Mouse (Mus musculus) spleen, adult 2 months (tissue): Measurements from ENCODE around the gene Wdr1. TPM values are rescaled to one million over a fixed set of nuclear protein-coding genes. Genes with fewer than 3 reads are reported as not detected.

ENCODE experiments used
- DNase-seq, 2 experiments: peaks; one replicate each; pipeline versions ENCODE4 v3.0.0 to v3.0.0-alpha.2; 2012 to 2021; ENCODE audit warnings: low spot score in 2 of 2, low read depth in 1 of 2
- H3K27ac ChIP-seq: fragments of 200-500 bp; 2 replicates; pipeline ENCODE4 v1.5.1; 2012; ENCODE audit warnings: low read length, inconsistent platforms; ENCODE audit not compliant: insufficient read depth
- H3K27me3 ChIP-seq: fragments of 200-500 bp; 2 replicates; pipeline ENCODE4 v1.6.1; 2012; ENCODE audit warnings: mild to moderate bottlenecking, moderate library complexity, low read length, inconsistent platforms; ENCODE audit not compliant: control insufficient read depth, insufficient read depth
- H3K36me3 ChIP-seq: fragments of 200-500 bp; 2 replicates; pipeline ENCODE4 v1.6.1; 2012; ENCODE audit warnings: mild to moderate bottlenecking, low read length, inconsistent platforms; ENCODE audit not compliant: control insufficient read depth, insufficient read depth
- H3K4me1 ChIP-seq: fragments of 200-500 bp; 2 replicates; pipeline ENCODE4 v1.6.1; 2011; ENCODE audit warnings: inconsistent platforms; ENCODE audit not compliant: control insufficient read depth, insufficient read depth, insufficient read length
- H3K4me3 ChIP-seq: fragments of 200-500 bp; 2 replicates; pipeline ENCODE4 v1.5.1; 2011; ENCODE audit warnings: mild to moderate bottlenecking, inconsistent platforms; ENCODE audit not compliant: insufficient read depth, insufficient read length; ENCODE audit errors: extremely low read depth
- CTCF ChIP-seq: fragments of 200-500 bp; IDR thresholded peaks from 2 replicates; pipeline ENCODE4 v1.5.1; 2011; ENCODE audit warnings: mild to moderate bottlenecking, inconsistent platforms; ENCODE audit not compliant: insufficient read depth, insufficient read length, insufficient replicate concordance; ENCODE audit errors: extremely low read depth
- POLR2A ChIP-seq: fragments of 200-500 bp; IDR thresholded peaks from 2 replicates; pipeline ENCODE4 v1.6.1; 2011; ENCODE audit warnings: low read depth, low read length, inconsistent platforms
- WGBS: fragments of 180-500 bp; shearing (Covaris S2); methylation state at CpG from one replicate; pipeline ENCODE4 v1.1.7; 2018; 5-methylcytosine and 5-hydroxymethylcytosine counted together
- polyA plus RNA-seq: library from polyadenylated mRNA; depleted of rRNA; stranded (reverse); fragments of >200 nt; gene quantifications from 2 replicates; pipeline ENCODE4 v1.2.3, GENCODE M21; 2012

The Wdr1 gene
- polyA plus RNA-seq, 1 experiment, result 172 TPM

DNA sequence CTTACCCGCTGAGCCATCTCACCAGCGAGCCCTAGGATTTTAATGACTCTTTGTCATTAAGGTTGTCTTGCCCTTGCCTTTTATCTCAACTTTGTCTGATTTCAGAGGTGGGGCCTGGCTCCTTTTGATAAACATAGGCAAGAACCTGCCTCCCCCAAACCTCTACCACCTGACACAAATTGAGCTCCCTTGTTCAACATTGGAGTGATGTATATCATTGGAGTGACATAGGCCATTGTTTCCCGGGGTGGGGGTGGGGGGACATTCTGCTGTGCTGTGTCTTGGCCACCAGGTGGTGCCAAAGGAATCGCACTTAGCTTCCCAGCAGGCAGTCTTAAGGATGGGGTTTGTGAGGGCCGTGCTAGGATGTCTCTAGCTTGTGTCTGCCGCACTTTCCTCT lies 17.7 kb upstream of the Wdr1 start:
- H3K4me3 ChIP-seq, result no peak overlapping the region
- no peak overlapping the region for H3K27ac ChIP-seq
- no peaks in the 10 kb centered on the region for H3K27me3 ChIP-seq
- H3K36me3 ChIP-seq, result no peaks in the 10 kb centered on the region
- no peak for DNase-seq
- TF ChIP-seq CTCF (peak; percentile 73; the same call in 1 of the 2 replicates), POLR2A (no peak)
- 35% methylated on average over 6 of the region's 6 CpGs for WGBS
- no peaks in the 10 kb centered on the region for H3K4me1 ChIP-seq

DNA sequence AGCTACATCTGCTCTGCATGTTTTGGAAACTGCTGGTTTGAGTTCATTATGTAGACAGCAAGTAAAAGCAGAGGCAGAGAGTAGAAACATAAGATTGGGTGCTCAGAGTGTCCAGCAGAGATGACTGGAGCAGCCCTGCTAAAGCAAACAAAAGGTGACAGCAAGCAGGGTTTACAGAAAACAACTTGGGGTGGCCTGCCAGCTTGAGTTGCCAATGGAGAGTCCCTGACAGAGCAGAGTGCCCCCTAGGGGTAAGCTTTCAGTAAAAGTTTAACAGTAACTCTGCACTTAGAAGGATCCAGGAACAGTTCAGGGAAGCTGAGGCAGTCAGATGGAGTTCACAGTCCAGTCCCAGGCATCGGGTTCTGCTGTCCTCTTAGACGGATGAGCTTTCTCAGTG lies 7.9 kb upstream of the Wdr1 start:
- no peak for DNase-seq
- 90% methylated on average over 2 of the region's 2 CpGs for WGBS
- no peak overlapping the region for H3K4me3 ChIP-seq

DNA sequence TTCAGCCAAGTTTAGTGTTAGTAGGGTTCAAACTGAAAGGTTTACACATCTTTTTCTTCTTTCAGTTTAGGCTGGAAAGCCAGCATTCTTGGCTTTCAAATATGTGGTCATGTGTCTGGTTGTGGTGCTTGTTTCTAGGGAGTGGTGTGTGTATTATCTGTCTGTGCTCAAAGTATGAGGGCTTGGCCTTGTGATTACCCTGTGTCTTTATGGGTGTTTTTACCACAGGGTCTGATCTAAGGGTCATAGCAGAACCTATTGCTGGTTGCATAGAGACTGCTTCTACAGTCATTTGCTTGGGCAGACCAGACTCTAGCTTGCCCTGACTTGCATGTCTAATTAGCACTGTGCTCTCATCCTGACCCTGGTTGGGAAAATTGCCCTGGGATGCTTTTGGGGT lies 5.6 kb upstream of the Wdr1 start:
- H3K36me3 ChIP-seq, result no peaks in the 10 kb centered on the region
- no peaks in the 10 kb centered on the region for H3K27me3 ChIP-seq
- no peak overlapping the region for H3K4me3 ChIP-seq
- no peak for DNase-seq
- no peak overlapping the region for H3K27ac ChIP-seq
- no peak for TF ChIP-seq POLR2A
- no peak for TF ChIP-seq CTCF
- no peaks in the 10 kb centered on the region for H3K4me1 ChIP-seq

More for the DNA sequence above, 7.9 kb upstream of the Wdr1 start:
- Histone ChIP-seq H3K27me3 (no peaks in the 10 kb centered on the region), H3K36me3 (no peaks in the 10 kb centered on the region), H3K4me1 (no peaks in the 10 kb centered on the region), H3K27ac (no peak overlapping the region)
- TF ChIP-seq CTCF, result 0 out of 2 replicates have a peak, but pooled peaks have one; percentile 9
- no peak for TF ChIP-seq POLR2A

DNA sequence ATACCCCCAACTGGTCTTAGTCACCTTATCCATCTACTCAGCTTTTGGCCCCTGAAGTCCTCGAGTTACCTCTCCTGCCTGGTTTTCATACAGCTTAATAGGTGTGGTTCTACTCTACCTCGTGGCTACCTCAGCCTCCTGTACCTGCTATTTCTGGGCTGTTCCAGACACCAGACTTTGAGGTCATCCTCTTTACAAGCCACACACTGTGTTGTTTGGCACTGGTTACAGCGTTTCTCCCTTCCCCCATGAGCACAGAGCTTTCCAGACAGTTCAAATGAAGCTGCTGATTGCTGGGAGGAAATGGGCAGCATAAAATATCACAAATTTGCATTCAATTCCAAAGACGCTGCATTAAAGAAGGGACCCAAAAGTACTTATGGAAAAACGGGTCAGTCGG lies 1.8 kb upstream of the Wdr1 start:
- no peaks in the 10 kb centered on the region; the same call in 1 of the 2 replicates for H3K4me1 ChIP-seq
- H3K27me3 ChIP-seq, result no peaks in the 10 kb centered on the region
- no peak overlapping the region for H3K4me3 ChIP-seq
- TF ChIP-seq CTCF (no peak), POLR2A (no peak)
- WGBS, result 77% methylated on average over 6 of the region's 6 CpGs
- no peak for DNase-seq
- 0 out of 2 replicates have a peak, but pooled peaks cover 2% of the 10 kb centered on the region for H3K36me3 ChIP-seq
- no peak overlapping the region for H3K27ac ChIP-seq

DNA sequence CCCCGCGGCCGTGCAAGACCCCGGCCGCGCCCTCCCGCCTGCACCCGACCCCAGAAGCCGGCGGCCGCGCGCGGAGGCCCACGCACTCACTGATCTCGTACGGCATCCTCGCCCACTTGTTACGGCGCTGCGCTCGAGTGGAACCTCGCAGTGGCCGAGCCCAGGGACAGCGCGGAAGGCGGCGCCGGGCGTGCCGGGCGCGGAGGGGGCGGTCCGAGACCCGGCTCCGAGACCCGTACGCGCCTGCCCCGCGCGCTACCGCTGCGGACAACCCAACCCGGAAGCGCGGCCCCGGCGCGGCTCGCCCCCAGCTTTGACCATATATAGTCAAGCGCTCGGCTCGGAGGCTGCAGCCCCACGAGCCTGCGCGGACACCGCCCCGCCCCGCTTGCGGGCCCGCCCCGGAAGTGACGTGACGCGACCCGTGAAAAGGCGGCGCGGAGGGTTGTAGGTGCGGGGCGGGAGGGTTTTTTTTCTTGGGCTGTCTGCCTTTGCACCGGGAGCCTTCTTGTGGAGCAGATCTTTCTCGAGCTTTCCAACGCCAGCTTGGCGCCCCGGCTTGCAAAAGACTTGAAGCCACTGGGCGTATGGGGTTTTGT lies 1.5 kb downstream of the Wdr1 start:
- under 1% methylated on average over 79 of the region's 79 CpGs for WGBS
- Histone ChIP-seq H3K27ac (peak overlapping the region; percentile 89), H3K36me3 (peaks cover 18% of the 10 kb centered on the region), H3K4me3 (peak overlapping the region; percentile 82), H3K4me1 (no peaks in the 10 kb centered on the region; the same call in 1 of the 2 replicates), H3K27me3 (no peaks in the 10 kb centered on the region)
- peak; percentile 60 for TF ChIP-seq POLR2A
- no peak for TF ChIP-seq CTCF
- peak; percentile 90 to 99 for DNase-seq

DNA sequence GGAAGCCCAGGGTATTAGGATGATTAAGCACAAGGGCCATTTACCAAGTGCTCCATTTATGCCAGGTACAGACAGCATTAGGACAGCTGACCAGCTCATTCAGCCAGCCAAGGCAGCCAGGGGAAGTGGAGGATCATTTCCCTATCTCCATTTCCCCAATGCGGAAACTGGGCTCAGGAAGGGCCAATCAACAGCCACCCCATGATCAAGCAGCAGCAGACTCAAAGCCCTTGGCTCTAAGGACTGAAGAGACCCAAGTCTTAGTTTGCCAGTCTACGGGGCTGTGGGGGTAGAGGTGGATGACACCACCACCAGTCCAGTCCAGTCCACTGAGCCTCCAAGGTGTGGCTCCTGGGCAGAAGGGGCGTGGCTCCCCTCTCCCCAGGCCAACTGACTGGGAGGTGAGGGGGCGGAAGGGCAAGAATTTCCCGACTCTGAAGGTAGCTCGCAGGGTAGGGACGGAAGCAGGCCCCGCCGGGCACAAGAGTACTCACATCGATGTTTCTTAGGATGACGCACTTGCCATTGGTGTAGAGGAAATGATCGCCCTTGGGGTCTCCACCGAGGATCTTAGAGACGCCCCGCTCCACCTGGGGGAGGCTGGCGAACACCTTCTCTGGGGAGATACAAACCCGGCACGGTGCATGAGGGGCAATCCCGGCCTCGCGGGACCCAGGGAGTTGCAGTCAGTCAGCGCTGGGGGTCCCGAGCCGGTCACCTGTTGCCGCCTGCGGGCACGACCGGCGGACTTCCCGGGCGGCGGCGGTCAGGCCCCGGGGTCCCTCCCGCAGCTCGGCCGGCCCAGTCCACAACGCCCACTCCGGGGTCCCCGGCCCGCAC lies 2.2 kb downstream of the Wdr1 start:
- H3K4me3 ChIP-seq, result peak overlapping the region; percentile 78
- peaks cover 22% of the 10 kb centered on the region for H3K36me3 ChIP-seq
- no peak for TF ChIP-seq CTCF
- no peak for TF ChIP-seq POLR2A
- peak overlapping the region; percentile 89 for H3K27ac ChIP-seq
- peak; percentile 37 to 58 for DNase-seq
- no peaks in the 10 kb centered on the region for H3K27me3 ChIP-seq
- H3K4me1 ChIP-seq, result no peaks in the 10 kb centered on the region; the same call in 1 of the 2 replicates
- WGBS, result under 1% methylated on average over 41 of the region's 41 CpGs

DNA sequence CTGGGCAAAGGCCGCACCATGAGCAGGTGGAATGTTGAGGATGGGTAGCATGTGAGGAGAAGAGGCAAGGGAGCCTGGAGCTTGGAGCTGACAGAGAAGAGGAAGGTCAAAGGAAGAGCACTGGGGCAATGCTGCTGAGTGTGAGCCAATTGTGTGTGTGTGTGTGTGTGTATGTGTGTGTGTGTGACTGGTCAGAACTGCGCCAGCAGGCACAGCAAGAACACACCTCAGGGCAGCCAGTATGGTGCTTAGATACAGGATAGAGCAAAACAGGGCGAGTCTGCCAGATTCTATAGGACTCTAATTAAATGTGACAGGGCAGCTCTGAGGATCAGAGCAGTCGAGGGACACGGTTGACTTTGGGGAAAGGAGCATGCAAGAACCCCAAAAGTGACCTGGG lies 4.2 kb downstream of the Wdr1 start:
- H3K27me3 ChIP-seq, result no peaks in the 10 kb centered on the region
- 87% methylated on average over 5 of the region's 5 CpGs for WGBS
- H3K4me1 ChIP-seq, result no peaks in the 10 kb centered on the region; the same call in 1 of the 2 replicates
- H3K36me3 ChIP-seq, result peaks cover 29% of the 10 kb centered on the region
- TF ChIP-seq CTCF, result no peak
- TF ChIP-seq POLR2A, result no peak
- no peak overlapping the region for H3K4me3 ChIP-seq
- DNase-seq, result no peak
- no peak overlapping the region for H3K27ac ChIP-seq
